Mouse (Mus musculus) cerebellum, adult 8-10 months (tissue): ENCODE data around the gene Smyd1.
"Not testable (repeated sequence)": the region's sequence is repeated elsewhere in the genome, so short reads cannot be mapped to it uniquely, and the experiment has no call there.

Source experiments
- DNase-seq: peaks from one replicate; pipeline ENCODE4 v3.0.0; 2022

The Smyd1 gene

DNA sequence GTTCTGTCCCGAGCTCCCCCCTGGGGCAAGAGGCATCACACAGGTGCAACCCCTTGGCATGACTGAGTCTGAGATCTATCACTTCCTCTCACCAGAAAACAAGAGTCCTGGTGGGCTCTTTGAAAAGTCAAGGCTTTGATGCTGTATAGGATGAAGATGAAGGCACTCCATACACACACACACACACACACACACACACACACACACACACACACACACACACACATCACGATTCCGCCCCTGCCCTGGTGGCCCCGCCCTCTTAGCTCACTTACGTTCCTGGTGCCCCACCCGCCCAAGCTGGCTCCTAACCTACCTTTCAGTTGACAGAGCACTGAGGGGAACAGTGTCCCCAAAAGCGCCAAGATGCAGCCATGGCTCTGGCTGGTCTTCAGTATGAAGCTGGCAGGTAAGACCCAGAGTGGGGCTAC, 473 bp upstream of the Smyd1 start, which contains the start of gene Cd8b1:
TSS of gene Cd8b1 (plus strand) at position 298 of the 431 bp plus-strand sequence.
- DNase-seq = no peak

DNA sequence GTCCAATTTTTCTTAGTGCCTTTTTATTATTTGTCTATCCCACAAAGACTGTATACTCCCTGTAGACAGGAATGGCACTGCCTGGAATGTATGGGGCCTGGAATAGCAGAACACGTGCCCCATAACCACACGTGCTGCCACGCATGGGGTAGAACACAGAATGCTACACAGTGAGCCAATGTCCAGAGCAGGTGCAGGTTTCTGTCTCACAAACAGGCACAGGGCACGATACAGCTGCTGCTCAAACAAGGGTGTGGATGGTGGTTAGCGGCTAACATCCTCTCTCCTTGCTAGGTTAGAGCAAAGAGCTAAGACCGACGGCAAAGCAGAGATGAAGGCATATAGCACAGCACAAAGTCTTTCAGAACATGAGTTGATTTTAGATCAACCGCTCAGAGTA, 14.5 kb downstream of the Smyd1 start:
- no peak for DNase-seq

- no peak for DNase-seq
These were observed 19.8 kb downstream of the Smyd1 start for GRCm38 (mm10) chr6:71302097-71302731.

GRCm38 (mm10) chr6:71298751-71299150, 23.3 kb downstream of the Smyd1 start:
- peak; percentile 12 for DNase-seq

GRCm38 (mm10) chr6:71298051-71298450, 24.0 kb downstream of the Smyd1 start:
- no peak for DNase-seq

GRCm38 (mm10) chr6:71295303-71295702, 26.7 kb downstream of the Smyd1 start:
- DNase-seq = no peak

DNA sequence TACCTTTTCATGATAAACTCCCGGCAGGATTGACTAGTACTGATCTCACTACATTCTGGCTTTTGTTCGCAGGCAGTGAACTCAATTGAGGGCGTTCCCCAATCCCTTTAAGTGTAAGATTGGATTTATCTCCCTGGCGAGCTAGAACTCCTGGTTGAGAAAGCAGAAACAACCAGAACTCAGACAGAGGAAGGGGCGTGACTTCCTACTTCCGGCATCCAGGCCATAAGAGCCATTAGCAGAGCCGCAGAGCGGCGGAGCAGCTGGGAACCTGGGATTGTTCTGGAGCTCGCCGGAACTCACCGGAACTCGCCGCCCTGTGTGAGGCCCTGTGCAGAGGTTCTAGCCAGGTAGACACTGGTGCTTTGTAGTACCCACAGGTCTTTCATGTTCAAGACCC, 28.5 kb downstream of the Smyd1 start:
- DNase-seq = no peak

DNA sequence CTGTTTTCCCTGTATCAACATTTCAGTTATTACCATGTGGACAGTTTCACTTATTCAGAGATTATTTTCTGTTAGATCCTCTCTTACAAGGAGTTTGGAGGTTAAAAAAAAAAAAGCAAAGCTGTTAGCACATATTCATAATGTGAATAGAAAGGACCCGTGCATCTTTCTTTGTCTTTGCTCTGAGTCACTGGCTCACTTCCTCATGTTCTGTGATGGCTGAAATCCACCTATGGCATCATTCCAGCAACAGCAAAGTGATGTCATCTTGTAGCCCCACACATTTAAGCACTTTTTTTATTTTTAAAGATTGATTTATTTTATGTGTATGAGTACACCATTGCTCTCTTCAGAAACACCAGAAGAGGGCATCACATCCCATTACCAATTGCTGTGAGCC, 42.6 kb downstream of the Smyd1 start:
- DNase-seq = no peak

DNA sequence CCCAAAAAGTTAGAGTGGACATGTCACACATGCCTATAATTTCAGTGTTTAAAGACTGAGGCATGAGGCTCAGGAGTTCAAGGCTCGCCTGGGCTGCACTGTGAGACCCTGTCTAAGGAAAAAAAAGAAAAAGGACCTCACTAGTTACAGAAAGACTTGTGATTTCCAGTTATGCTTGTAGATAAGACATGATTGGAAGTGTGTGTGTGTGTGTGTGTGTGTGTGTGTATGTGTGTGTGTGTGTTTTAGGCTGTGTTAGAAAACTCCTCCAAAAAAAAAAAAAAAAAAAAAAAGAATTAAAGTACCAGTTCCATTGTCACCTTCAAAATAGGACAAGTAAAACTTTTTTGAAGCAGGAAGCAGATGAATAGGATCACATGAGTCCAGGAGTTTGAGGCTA, 47.4 kb downstream of the Smyd1 start:
- no peak for DNase-seq

GRCm38 (mm10) chr6:71273715-71274114, 48.3 kb downstream of the Smyd1 start:
- no peak for DNase-seq

- no peak for DNase-seq
These were observed 49.7 kb downstream of the Smyd1 start for GRCm38 (mm10) chr6:71272316-71272741.

DNA sequence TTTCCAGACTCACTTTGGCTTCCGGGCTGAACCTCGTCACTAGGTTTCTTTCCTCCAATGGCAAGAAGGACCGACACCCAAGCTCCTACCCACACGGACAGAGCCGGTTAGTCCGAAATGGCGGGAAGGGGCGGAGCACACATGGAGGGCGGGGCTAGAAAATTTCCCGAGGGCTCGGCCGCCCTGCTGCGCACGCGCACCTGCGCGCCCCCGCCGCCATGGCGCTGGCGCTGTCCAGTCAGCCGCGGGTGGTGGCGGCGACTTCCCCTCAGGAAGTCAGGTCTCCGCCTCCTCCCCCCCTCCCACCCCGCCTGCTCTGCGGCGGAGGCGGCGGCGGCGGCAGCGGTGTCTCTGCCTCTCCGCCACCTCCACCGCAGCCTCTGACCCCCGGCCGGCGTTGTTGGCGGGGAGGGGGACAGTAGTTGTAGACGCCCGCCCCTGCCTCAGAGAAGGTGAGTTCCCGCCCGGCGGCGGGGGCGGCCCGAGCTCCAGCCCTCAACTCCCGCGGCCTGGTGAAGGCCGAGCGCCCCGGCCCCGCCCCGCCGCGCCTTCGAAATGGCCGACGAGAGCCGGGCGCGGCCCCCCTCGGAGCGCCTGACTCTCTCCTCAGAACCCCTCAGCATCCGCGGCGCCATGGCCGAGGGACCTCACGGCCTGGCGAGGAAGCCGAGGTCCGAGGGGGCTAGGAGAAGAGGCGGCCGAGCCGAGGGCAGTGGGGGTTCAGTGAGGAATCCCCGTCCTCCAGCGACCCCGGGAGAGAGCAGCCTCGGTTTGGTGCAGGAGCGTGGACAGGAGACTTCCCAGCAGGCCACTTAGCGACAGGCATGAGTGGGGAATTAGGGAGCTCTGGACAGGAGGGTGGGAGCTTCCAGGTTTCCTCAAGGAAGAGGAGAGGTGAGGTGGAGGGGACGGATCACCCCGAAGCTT, 50.4 kb downstream of the Smyd1 start, which contains the start of gene Krcc1:
TSS of gene Krcc1 (plus strand) at position 289 of the 927 bp plus-strand sequence.
- DNase-seq = peak; percentile 97

GRCm38 (mm10) chr6:71271057-71271388, 51.0 kb downstream of the Smyd1 start:
- no peak for DNase-seq

GRCm38 (mm10) chr6:71270301-71271056, 51.6 kb downstream of the Smyd1 start:
- DNase-seq = peak; percentile 32

DNA sequence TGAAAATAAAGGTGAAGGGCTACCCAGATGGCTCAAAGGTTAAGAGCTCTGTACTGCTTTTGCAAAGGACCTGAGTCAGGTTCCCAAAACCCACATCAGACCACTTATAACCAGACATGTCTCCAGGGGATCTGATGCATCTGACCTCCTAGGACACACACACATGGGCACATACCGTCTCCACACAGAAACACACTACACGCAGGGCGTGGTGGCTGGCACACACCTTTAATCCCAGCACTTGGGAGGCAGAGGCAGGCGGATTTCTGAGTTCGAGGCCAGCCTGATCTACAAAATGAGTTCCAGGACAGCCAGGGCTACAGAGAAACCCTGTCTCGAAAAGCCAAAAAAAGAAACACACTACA, 52.4 kb downstream of the Smyd1 start:
- DNase-seq = not testable (repeated sequence)

- no peak for DNase-seq
These were observed 52.9 kb downstream of the Smyd1 start for GRCm38 (mm10) chr6:71268929-71269685.

- DNase-seq = not testable (repeated sequence)
These were observed 54.4 kb downstream of the Smyd1 start for GRCm38 (mm10) chr6:71267603-71268002.

DNA sequence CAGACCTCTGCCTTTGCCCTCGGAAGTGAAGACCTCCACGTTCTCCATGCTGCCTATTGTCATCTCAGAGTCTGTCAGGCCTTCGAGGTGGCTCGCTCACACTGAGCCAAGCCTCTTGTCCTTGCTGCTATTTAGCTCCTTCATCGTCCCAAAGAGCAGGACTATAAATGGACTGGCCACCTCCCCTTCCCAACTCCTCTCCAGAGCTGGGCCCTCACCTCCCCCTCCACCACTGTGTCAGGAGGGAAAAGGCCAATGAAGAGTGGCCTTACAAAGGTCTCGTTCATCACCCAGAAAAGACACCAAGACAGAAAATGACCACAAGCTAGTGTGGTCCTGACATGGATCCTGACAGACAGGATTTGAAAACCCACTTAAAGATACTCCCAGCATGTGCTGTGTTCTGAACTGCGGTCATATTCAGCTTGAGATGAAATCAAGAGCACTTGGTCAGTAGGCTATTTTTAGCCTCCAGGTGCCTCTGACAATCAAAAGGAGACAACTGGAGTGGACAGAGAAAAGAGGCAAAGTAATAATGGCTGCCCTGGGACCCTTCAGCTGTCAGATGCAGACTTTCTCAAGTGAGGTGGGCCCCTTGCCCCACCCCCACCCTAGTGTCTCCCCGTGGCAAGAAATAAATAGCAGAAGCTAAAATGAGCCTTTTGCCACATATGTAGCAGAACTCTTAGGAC, 59.7 kb downstream of the Smyd1 start:
- DNase-seq = no peak

DNA sequence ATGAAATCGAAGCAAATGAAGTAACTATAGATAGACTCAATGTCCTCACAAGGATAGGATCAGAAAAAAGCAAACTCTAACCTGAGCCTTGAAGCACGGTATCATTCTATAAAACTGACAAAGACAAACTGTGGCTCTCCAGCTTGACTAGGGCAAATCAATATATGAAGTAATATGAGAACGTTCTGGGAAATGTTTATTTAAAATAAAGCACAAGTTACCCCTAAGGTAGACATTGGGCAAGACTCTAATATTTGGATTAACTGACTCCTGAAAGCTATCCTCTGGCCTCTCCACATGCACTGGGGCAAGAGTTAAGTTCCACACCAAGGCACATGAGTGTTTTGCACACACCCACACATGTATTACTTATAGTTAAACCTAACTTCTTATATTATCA, 61.0 kb downstream of the Smyd1 start:
- DNase-seq = no peak

DNA sequence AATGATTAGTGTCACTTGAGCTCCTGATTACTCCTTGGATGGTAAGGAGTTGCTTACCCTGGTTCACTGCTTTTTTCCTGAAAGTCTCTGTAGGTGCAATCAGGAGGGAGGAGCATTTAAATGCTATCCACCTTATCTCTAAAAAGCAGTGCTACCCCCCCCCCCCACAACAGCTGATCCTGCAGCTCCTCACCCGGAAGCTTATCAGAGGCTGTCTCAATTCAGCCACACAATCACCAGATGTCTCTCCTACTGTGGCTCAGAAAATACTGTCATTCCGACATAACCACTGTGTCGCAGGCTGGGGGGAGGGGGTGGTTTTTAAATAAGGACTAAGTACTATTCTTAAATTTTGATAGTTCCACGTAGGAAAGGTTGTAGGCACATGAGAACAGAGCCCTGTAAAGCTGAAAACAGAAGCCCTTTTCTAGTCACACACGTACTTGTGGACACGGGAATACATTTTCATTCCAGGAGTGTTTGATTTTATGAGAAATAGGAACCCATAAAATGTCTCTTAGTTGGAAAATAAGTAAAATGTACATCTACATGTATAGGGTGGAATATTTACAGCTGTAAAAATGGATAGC, 61.9 kb downstream of the Smyd1 start:
- no peak for DNase-seq

DNA sequence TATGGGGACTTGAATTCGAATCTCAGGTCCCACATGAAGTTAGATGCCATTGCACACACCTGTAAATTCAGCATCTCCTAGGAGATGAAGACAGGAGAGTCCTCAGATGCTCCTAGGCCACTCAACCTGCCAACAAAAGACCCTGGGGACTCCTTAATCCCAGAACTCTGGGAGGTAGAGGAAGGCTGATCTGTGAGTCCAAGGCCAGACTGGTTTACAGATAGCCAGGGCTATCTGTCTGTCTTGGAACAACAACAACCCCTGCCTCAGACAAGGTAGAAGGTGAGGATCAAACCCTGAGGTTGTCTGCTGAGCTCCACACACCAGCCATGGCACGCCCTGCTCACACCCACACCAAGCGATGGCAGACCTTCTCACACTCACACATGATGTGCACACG, 62.9 kb downstream of the Smyd1 start:
- DNase-seq = no peak

DNA sequence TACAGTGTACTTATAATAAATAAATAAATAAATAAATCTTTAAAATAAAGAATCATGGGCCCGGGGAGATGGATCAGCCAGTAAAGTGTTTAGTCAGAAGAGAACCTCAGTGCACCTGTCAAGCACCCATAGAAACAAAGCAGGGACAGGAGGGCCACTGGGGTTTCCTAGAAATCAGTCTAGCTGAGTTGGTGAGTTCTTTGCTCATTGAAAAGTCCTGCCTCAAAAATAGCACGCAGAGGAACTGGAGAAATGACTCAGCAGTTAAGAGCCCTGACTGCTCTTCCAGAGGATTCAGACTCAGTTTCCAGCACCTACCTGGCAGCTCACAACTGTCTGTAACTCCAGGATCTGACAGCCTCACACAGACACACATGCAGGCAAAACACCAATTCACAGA, 63.5 kb downstream of the Smyd1 start:
- DNase-seq = no peak
